Mouse (Mus musculus): ENCODE results near the gene Ralbp1.
A peak's percentile ranks its signal among the peaks of the same experiment; 100 is the strongest.

Ralbp1 gene

GRCm38 (mm10) chr17:65889476-65889875 lies 3.9 kb upstream of the Ralbp1 start:
- DNase-seq = no peak

- no peak for DNase-seq
Observed at GRCm38 (mm10) chr17:65886571-65886970, 973 bp upstream of the Ralbp1 start.

- no peak for DNase-seq
Observed at GRCm38 (mm10) chr17:65885398-65885696, 251 bp downstream of the Ralbp1 start.

- peak; percentile 100 for DNase-seq
Observed at GRCm38 (mm10) chr17:65884691-65885397, 754 bp downstream of the Ralbp1 start.

GRCm38 (mm10) chr17:65884061-65884669 lies 1.4 kb downstream of the Ralbp1 start:
- peak; percentile 81 for DNase-seq

GRCm38 (mm10) chr17:65877026-65877425 lies 8.6 kb downstream of the Ralbp1 start:
- no peak for DNase-seq

GRCm38 (mm10) chr17:65873834-65874233 lies 11.8 kb downstream of the Ralbp1 start:
- no peak for DNase-seq

GRCm38 (mm10) chr17:65873156-65873555 lies 12.4 kb downstream of the Ralbp1 start:
- no peak for DNase-seq

GRCm38 (mm10) chr17:65872652-65873051 lies 12.9 kb downstream of the Ralbp1 start:
- peak; percentile 70 for DNase-seq

GRCm38 (mm10) chr17:65872051-65872450 lies 13.5 kb downstream of the Ralbp1 start:
- no peak for DNase-seq

- no peak for DNase-seq
Observed at GRCm38 (mm10) chr17:65871641-65872041, 14.0 kb downstream of the Ralbp1 start.

- DNase-seq = peak; percentile 52
Observed at GRCm38 (mm10) chr17:65870146-65870545, 15.5 kb downstream of the Ralbp1 start.

GRCm38 (mm10) chr17:65869720-65870119 lies 15.9 kb downstream of the Ralbp1 start:
- peak; percentile 3 for DNase-seq

GRCm38 (mm10) chr17:65867996-65868395 lies 17.6 kb downstream of the Ralbp1 start:
- DNase-seq = no peak

- DNase-seq = no peak
Observed at GRCm38 (mm10) chr17:65866201-65866600, 19.4 kb downstream of the Ralbp1 start.

GRCm38 (mm10) chr17:65865265-65865664 lies 20.3 kb downstream of the Ralbp1 start:
- no peak for DNase-seq

- no peak for DNase-seq
Observed at GRCm38 (mm10) chr17:65864742-65865141, 20.9 kb downstream of the Ralbp1 start.

- DNase-seq = no peak
Observed at GRCm38 (mm10) chr17:65863830-65864229, 21.8 kb downstream of the Ralbp1 start.

GRCm38 (mm10) chr17:65862579-65862978 lies 23.0 kb downstream of the Ralbp1 start:
- no peak for DNase-seq

- no peak for DNase-seq
Observed at GRCm38 (mm10) chr17:65857617-65858016, 28.0 kb downstream of the Ralbp1 start.

GRCm38 (mm10) chr17:65854006-65854405 lies 31.6 kb downstream of the Ralbp1 start:
- DNase-seq = no peak

- no peak for DNase-seq
Observed at GRCm38 (mm10) chr17:65853326-65853725, 32.3 kb downstream of the Ralbp1 start.

GRCm38 (mm10) chr17:65851749-65852148 lies 33.8 kb downstream of the Ralbp1 start:
- DNase-seq = no peak

- no peak for DNase-seq
Observed at GRCm38 (mm10) chr17:65850487-65850886, 35.1 kb downstream of the Ralbp1 start.

Measured in cerebellum, adult 11-12 months (tissue).